Mouse (Mus musculus) embryo, embryonic 11 days (tissue): ENCODE measurements at regions not wholly inside any gene's neighbourhood (a gene's known extent, or its start where the extent isn't known, plus 50 kb on each side); places are given as distances from the start of the nearest gene placed in this dataset.

ENCODE experiments used
- DNase-seq: peaks from one replicate; pipeline ENCODE4 v3.0.0-alpha.2; 2015

DNA sequence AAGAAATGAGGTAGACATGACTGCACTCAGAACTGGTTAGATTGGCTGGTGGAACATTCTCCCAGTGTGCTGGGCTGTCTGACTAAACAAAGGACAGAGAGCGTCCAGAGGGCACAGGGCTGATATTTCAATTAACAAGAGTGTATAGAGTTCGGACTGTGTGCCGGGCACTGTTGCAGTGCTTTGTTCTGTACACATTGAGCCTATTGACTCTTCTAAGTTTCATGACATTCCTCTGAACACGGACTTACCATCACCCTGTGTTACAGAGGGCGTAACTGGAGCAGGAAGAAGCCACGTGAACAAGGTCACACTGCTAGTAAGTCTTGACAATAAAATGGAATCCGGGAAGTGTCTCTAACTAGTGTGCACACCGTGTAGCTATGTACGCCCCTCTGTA, 92.1 kb upstream of the Barx2 start:
- no peak for DNase-seq

- DNase-seq = no peak
These were observed 93.1 kb upstream of the Barx2 start for GRCm38 (mm10) chr9:32006350-32006749.

DNA sequence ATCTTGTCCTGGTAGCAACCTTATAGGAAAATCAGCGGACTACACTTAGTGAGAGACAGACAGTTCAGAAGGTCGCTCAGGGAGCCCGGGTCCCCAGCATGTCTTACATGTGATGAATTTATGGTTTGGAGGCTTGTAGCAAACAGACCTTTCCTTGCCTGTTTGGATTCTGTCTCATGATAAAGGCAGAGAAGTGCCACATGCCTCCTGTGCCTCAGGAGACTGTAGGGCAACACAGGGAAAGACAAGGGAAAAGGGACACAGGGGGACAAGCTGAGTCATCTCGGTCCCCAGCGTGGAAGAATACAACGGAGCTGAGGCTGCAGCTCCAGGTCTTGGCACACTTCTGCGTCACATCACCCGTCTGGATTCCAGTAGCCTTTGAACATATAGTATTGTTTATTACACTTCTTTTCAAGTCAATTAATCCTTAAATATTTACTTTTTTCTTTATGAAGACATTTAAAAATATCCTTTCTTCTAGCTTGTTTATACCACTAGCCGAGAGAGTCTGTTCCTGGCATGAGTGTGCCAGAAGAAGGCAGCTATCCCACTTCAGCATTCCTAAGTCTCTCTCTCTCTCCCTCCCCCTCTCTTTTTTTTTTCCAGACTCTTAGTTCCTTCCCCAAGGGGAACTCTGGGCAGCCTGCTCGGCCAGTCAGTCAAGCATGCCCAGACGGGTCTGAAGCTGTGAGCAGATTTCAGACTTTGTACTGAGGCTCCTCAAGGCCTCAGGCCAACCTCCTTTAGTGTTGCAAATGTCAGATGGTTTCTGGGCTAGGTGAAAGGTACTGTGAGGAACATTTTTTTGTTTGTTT, 97.9 kb upstream of the Barx2 start:
- peak; percentile 62 for DNase-seq

- no peak for DNase-seq
These were observed 99.7 kb upstream of the Arhgap32 start for GRCm38 (mm10) chr9:32016286-32016685.

- no peak for DNase-seq
These were observed 97.9 kb upstream of the Arhgap32 start for GRCm38 (mm10) chr9:32018020-32018419.

GRCm38 (mm10) chr9:32019786-32020185, 96.2 kb upstream of the Arhgap32 start:
- DNase-seq = no peak

DNA sequence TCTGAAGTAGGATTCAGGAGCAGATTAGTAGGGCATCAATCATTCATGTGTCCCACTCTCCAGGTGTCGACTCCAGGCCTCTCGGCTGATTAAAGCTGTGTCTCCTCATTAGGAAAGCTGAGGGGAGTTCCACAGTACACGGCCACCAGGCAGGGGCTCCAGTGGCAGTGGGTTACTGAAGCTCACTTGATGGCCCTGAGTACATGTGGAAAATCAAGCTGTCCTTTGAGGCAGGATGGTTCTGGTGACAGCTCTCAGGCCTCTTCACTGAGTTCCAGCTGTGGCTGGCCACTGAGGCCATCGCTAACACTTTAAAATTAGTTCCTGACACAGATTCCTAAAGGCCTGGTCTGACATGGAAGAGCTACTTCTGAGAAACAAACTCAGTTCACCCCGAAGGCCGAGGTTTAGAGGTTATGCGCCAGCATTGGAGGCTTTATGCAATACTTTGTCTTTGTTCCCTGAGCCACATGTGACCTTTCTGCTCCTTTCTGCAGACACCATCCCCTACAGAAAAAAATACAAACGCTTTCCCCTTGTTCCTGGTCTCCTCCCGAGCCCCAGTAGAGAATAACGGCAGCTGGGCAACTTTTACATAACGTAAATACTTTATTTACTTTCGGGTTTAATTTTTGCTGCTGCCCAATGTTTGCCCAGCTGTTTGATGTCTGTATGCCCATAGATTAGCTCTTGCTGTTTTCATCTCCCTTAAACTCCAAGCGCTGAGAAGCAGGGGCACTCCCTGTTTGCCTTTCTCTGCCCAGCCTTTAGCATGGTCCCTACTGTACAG, 94.8 kb upstream of the Arhgap32 start:
- DNase-seq = peak; percentile 50

GRCm38 (mm10) chr9:32021755-32022154, 94.2 kb upstream of the Arhgap32 start:
- DNase-seq = no peak

DNA sequence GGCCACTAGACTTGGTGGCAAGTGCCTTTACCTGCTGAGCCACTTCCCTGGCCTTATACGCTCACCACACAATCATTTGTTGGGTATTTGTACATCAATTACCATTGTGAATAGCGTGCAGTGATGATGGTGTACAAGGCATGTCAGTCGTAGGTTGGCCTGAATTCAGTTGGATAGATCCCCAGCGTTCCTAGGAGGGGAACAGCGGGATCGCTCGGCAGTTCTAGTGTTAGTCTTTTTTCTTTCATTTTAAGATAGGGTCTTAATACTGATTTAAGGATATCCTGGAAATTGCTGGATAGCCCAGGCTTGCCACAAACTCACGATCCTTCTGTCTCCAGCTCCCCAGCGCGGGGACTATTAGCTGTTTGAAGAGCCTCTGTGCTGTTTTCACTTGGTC, 92.9 kb upstream of the Arhgap32 start:
- DNase-seq = no peak

- DNase-seq = peak; percentile 33
These were observed 91.2 kb upstream of the Arhgap32 start for GRCm38 (mm10) chr9:32024767-32025166.

DNA sequence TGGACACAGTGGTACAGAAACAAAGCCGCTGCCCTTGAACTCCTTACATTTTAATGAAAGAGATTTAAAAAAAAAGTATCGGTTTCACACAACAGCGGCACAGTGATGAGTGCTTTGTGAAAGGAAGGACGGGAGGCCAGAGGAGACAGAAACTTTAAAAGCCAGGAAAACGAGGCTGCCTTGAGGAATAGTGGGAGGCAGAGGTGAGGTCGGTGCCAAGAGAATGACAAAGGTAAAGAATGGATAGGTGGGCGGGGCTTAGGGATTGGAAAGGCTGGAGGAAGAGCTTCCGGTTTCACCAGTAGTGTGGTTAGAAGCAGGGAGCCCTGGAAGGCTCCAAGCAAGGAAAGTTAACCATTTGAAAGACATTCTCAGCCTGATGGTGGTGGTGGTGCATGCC, 88.0 kb upstream of the Arhgap32 start:
- DNase-seq = no peak

DNA sequence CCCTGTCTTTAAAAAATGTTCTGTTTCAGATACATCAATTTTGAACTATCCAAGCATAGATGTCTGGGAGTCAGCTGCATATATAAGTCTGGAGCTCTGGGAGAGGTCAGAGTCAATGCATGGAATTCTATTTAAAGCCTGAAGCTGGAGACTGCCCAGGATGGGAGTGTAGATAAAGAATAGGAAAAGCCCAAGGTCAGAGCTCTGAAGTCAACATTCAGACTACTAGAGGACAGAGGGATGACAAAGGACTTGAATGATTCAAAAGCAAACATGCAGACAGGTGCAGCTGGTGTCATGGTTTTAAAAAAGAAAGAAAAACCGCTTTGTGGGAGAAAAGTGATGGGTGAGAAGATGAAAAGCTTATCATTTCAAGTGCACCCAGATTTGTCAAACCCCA, 86.9 kb upstream of the Arhgap32 start:
- DNase-seq = no peak

DNA sequence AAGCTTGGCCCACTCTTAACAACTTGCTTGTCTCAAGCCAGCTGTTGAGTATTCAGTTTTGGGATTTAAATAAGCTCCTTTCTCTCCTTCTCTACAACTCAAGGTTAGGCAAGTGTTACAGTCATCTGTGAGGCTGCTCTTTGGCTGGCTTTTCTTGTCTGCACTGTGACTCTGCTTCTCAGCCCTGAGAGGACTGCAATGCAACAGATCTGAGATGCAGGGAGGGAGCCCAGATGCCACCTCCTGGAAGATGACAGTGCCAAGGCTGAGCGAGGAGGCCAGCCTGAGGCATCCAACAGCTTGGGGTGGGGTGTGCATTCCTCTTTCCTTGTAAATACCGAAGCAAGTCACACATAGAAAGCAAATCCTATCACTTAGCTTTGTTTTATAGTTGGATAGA, 86.2 kb upstream of the Arhgap32 start:
- no peak for DNase-seq

- DNase-seq = no peak
These were observed 85.7 kb upstream of the Arhgap32 start for GRCm38 (mm10) chr9:32030203-32030602.

GRCm38 (mm10) chr9:32031950-32032453, 83.9 kb upstream of the Arhgap32 start:
- peak; percentile 95 for DNase-seq

GRCm38 (mm10) chr9:32032521-32033185, 83.3 kb upstream of the Arhgap32 start:
- peak; percentile 80 for DNase-seq

DNA sequence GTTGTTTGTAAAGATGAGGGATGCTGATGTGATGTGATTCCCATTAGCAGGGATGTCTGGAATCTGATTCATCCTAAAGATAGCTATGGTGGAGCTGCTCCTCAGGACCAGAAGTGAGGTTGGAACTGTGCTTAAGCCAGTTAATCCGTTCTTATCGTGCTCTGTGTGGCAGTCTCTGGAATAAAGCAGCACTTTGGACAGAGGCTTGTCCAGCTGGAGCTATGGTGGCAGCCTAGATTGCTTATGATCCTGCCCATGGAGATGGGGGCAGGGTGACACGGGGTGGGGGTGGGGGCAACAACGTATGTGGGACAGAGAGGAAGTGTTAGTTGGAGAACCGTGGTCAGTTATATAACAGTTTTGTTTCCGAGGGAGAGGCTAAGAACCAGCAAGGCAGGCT, 82.0 kb upstream of the Arhgap32 start:
- peak; percentile 42 for DNase-seq

DNA sequence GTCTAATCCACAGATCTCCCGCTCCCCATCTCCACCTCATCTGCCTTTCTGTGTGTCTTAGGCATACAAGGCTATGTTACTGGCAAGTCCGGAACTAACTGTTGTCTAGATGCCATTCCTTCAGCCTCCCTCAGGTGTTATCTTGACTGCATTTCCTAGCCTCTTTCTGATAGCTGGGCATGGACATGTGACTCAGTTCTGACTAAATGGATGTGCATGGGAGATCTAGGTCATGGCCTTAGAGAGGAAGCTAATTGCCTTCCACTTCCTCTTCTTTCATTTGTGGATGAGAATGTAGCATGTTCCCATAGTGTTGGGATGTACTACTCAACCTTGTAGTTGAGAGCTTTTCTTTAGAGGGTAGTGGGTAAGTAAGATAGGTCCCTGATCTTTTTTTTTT, 75.9 kb upstream of the Arhgap32 start:
- no peak for DNase-seq

GRCm38 (mm10) chr9:32043344-32043743, 72.6 kb upstream of the Arhgap32 start:
- DNase-seq = no peak

GRCm38 (mm10) chr9:32046791-32047190, 69.1 kb upstream of the Arhgap32 start:
- no peak for DNase-seq

- no peak for DNase-seq
These were observed 67.0 kb upstream of the Arhgap32 start for GRCm38 (mm10) chr9:32048941-32049340.

DNA sequence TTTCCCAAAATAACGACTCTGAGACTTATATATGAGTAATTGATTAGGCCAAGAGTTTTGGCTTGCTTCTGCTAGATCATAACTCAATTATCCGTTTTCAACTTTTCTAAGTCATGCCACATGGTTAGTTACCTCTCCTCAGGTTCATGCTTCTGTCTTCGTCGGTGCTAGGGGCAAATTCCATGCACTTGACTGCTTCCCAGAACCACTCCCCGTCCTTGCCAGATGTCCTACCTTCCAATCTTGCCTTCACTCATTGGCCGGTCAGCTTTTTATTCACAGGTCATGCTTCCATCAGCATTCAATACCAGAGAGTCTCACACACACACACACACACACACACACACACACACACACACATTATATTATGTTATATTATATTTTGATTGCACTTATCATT, 66.4 kb upstream of the Arhgap32 start:
- DNase-seq = no peak

DNA sequence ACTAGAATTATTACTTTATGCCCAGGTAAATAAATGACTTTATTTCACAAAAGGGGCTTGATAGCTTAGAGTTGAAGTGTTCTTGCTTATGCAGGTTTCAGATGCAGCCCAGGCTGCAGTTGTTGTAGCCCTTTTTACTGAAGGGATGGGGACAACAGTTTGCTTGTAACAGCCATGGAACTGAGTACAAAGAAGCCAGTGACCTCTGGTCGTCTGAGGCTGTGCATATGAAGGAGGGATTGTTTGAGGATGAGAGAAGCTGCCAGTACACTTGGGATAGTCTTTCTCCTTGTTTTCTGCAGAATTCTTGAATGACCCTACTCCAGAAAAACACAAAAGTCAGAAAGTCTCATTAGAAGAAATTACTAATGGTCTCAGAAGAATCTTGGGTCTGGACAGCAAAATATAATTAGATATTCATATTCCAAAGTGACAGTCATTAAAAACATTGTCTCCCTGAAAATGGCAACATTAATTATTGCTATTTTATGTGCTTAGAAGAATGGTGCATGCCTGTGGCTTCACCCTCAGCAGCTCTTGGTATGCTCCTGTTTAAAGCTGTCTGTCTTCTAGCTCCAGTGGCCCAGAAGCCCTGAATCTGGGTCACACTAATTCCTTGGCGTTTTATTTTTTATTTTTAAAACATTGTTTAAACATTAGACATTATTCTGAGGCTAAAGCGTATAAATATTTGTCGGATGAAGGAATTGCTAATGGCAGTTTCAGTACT, 61.9 kb upstream of the Arhgap32 start:
- peak; percentile 50 for DNase-seq
